Mouse (Mus musculus): Measurements from ENCODE around the gene Rpl28. TPM values are rescaled to one million over a fixed set of nuclear protein-coding genes. Genes with fewer than 3 reads are reported as not detected.

The Rpl28 gene
- polyA plus RNA-seq, 2 experiments, result 275 to 665 TPM

- Histone ChIP-seq H3K9ac (ENCODE audit: low read depth, low read length, severe bottlenecking) (peak overlapping the region; percentile 32; the same call in 1 of the 2 replicates), H3K4me1 (ENCODE audit: control insufficient read depth, insufficient read depth, low read length) (peaks cover 9% of the 10 kb centered on the region; the same call in 1 of the 2 replicates), H3K4me2 (replicated peaks; ENCODE audit: low read depth, low read length, severe bottlenecking) (peak overlapping the region; percentile 51; the same call in 1 of the 2 replicates), H3K9me3 (ENCODE audit: control insufficient read depth, low read length) (no peaks in the 10 kb centered on the region), H3K27me3 (ENCODE audit: control insufficient read depth, insufficient read depth, low read length) (peaks cover 39% of the 10 kb centered on the region), H3K4me3 (replicated peaks; ENCODE audit: low read length) (no peak overlapping the region), H3K36me3 (ENCODE audit: control insufficient read depth, insufficient read depth, low read length) (no peaks in the 10 kb centered on the region), H3K27ac (replicated peaks; ENCODE audit: low read depth, low read length) (no peak overlapping the region)
- DNase-seq (ENCODE audit: low spot score), result no peak
- WGBS, result 5% methylated on average over 20 of the region's 20 CpGs
- no peak for TF ChIP-seq POLR2A (IDR thresholded peaks at IDR 0.05; ENCODE audit: borderline replicate concordance, extremely low read depth, insufficient read depth, insufficient read length)
- ATAC-seq (ENCODE audit: low FRiP score, low read depth), result no peak
Observed at GRCm38 (mm10) chr7:4777851-4778637, 14.6 kb upstream of the Rpl28 start.

GRCm38 (mm10) chr7:4779921-4780320 is 12.8 kb upstream of the Rpl28 start:
- H3K27ac ChIP-seq (replicated peaks; ENCODE audit: low read depth, low read length), result no peak overlapping the region
- WGBS, result 27% methylated on average over 5 of the region's 5 CpGs

GRCm38 (mm10) chr7:4782130-4782529 is 10.5 kb upstream of the Rpl28 start:
- Histone ChIP-seq H3K9me3 (ENCODE audit: control insufficient read depth, low read length) (no peaks in the 10 kb centered on the region), H3K4me1 (ENCODE audit: control insufficient read depth, insufficient read depth, low read length) (0 out of 2 replicates have a peak, but pooled peaks cover 4% of the 10 kb centered on the region), H3K27me3 (ENCODE audit: control insufficient read depth, insufficient read depth, low read length) (peaks cover 20% of the 10 kb centered on the region), H3K36me3 (ENCODE audit: control insufficient read depth, insufficient read depth, low read length) (no peaks in the 10 kb centered on the region), H3K4me3 (replicated peaks; ENCODE audit: low read length) (no peak overlapping the region), H3K27ac (replicated peaks; ENCODE audit: low read depth, low read length) (no peak overlapping the region), H3K9ac (ENCODE audit: low read depth, low read length, severe bottlenecking) (no peak overlapping the region), H3K4me2 (replicated peaks; ENCODE audit: low read depth, low read length, severe bottlenecking) (no peak overlapping the region)
- WGBS, result 38% methylated on average over 3 of the region's 3 CpGs
- TF ChIP-seq POLR2A (IDR thresholded peaks at IDR 0.05; ENCODE audit: borderline replicate concordance, extremely low read depth, insufficient read depth, insufficient read length), result no peak
- DNase-seq (ENCODE audit: low spot score), result no peak
- ATAC-seq (ENCODE audit: low FRiP score, low read depth), result no peak

More at GRCm38 (mm10) chr7:4779921-4780320, 12.8 kb upstream of the Rpl28 start:
- peaks cover 39% of the 10 kb centered on the region for H3K27me3 ChIP-seq (ENCODE audit: control insufficient read depth, insufficient read depth, low read length)
- H3K4me3 ChIP-seq (replicated peaks; ENCODE audit: low read length), result no peak overlapping the region
- H3K4me1 ChIP-seq (ENCODE audit: control insufficient read depth, insufficient read depth, low read length), result peaks cover 9% of the 10 kb centered on the region; the same call in 1 of the 2 replicates
- TF ChIP-seq POLR2A (IDR thresholded peaks at IDR 0.05; ENCODE audit: borderline replicate concordance, extremely low read depth, insufficient read depth, insufficient read length), result no peak
- H3K36me3 ChIP-seq (ENCODE audit: control insufficient read depth, insufficient read depth, low read length), result no peaks in the 10 kb centered on the region
- no peak overlapping the region for H3K4me2 ChIP-seq (replicated peaks; ENCODE audit: low read depth, low read length, severe bottlenecking)
- H3K9me3 ChIP-seq (ENCODE audit: control insufficient read depth, low read length), result no peaks in the 10 kb centered on the region
- H3K9ac ChIP-seq (ENCODE audit: low read depth, low read length, severe bottlenecking), result no peak overlapping the region
- ATAC-seq (ENCODE audit: low FRiP score, low read depth), result no peak
- no peak for DNase-seq (ENCODE audit: low spot score)

- 79% methylated on average over 2 of the region's 2 CpGs for WGBS
- no peak for TF ChIP-seq POLR2A (IDR thresholded peaks at IDR 0.05; ENCODE audit: borderline replicate concordance, extremely low read depth, insufficient read depth, insufficient read length)
- ATAC-seq (ENCODE audit: low FRiP score, low read depth), result no peak
Observed at GRCm38 (mm10) chr7:4782759-4783158, 9.9 kb upstream of the Rpl28 start, which contains the start of the genes Il11 and Tmem190. TSS of gene Il11 (minus strand) at chr7:4782859. TSS of gene Tmem190 (plus strand) at chr7:4782937.

GRCm38 (mm10) chr7:4783667-4784268 is 8.9 kb upstream of the Rpl28 start:
- DNase-seq (ENCODE audit: low spot score) (no peak), ATAC-seq (ENCODE audit: low FRiP score, low read depth) (no peak)
- H3K4me1 ChIP-seq (ENCODE audit: control insufficient read depth, insufficient read depth, low read length), result peaks cover 6% of the 10 kb centered on the region; the same call in 1 of the 2 replicates
- H3K27me3 ChIP-seq (ENCODE audit: control insufficient read depth, insufficient read depth, low read length), result peaks cover 4% of the 10 kb centered on the region
- H3K36me3 ChIP-seq (ENCODE audit: control insufficient read depth, insufficient read depth, low read length), result no peaks in the 10 kb centered on the region
- no peak overlapping the region for H3K9ac ChIP-seq (ENCODE audit: low read depth, low read length, severe bottlenecking)
- TF ChIP-seq POLR2A (IDR thresholded peaks at IDR 0.05; ENCODE audit: borderline replicate concordance, extremely low read depth, insufficient read depth, insufficient read length), result no peak
- WGBS, result 81% methylated on average over 14 of the region's 14 CpGs
- no peak overlapping the region for H3K4me2 ChIP-seq (replicated peaks; ENCODE audit: low read depth, low read length, severe bottlenecking)
- H3K27ac ChIP-seq (replicated peaks; ENCODE audit: low read depth, low read length), result no peak overlapping the region
- H3K4me3 ChIP-seq (replicated peaks; ENCODE audit: low read length), result no peak overlapping the region
- no peaks in the 10 kb centered on the region for H3K9me3 ChIP-seq (ENCODE audit: control insufficient read depth, low read length)

More at GRCm38 (mm10) chr7:4782759-4783158, 9.9 kb upstream of the Rpl28 start, which contains the start of the genes Il11 and Tmem190:
- Histone ChIP-seq H3K36me3 (ENCODE audit: control insufficient read depth, insufficient read depth, low read length) (no peaks in the 10 kb centered on the region), H3K9ac (ENCODE audit: low read depth, low read length, severe bottlenecking) (no peak within 1 kb of the TSS), H3K27ac (replicated peaks; ENCODE audit: low read depth, low read length) (no peak within 1 kb of the TSS), H3K4me2 (replicated peaks; ENCODE audit: low read depth, low read length, severe bottlenecking) (no peak within 1 kb of the TSS), H3K27me3 (ENCODE audit: control insufficient read depth, insufficient read depth, low read length) (peaks cover 14% of the 10 kb centered on the region), H3K4me1 (ENCODE audit: control insufficient read depth, insufficient read depth, low read length) (0 out of 2 replicates have a peak, but pooled peaks cover 3% of the 10 kb centered on the region), H3K4me3 (replicated peaks; ENCODE audit: low read length) (no peak within 1 kb of the TSS), H3K9me3 (ENCODE audit: control insufficient read depth, low read length) (no peaks in the 10 kb centered on the region)
- DNase-seq (ENCODE audit: low spot score), result no peak
